Mouse (Mus musculus) embryonic facial prominence, embryonic 13.5 days (tissue): ENCODE results near the gene Wdr78. TPM values are rescaled to one million over a fixed set of nuclear protein-coding genes. Genes with fewer than 3 reads are reported as not detected.

Experiments
- ATAC-seq: fragments of 200-750 bp; cut with Nextera tagmentation; 2 replicates; pipeline ENCODE4 v1.8.0; 2017; ENCODE audit warnings: low read depth; ENCODE audit not compliant: insufficient number of reproducible peaks, insufficient read depth, low FRiP score, low TSS enrichment
- H3K27ac ChIP-seq: fragments of 300-500 bp; sonication (generic); 2 replicates; pipeline ENCODE4 v1.5.1; 2015; ENCODE audit warnings: moderate library complexity, mild to moderate bottlenecking, inconsistent platforms
- H3K27me3 ChIP-seq: fragments of 300-500 bp; sonication (generic); 2 replicates; pipeline ENCODE4 v1.6.1; 2015; ENCODE audit warnings: mild to moderate bottlenecking, inconsistent platforms
- H3K36me3 ChIP-seq: fragments of 300-500 bp; sonication (generic); 2 replicates; pipeline ENCODE4 v1.6.1; 2015; ENCODE audit warnings: mild to moderate bottlenecking, inconsistent platforms
- H3K4me1 ChIP-seq: fragments of 300-500 bp; sonication (generic); 2 replicates; pipeline ENCODE4 v1.6.1; 2015; ENCODE audit warnings: inconsistent platforms
- H3K4me2 ChIP-seq: fragments of 300-500 bp; sonication (generic); 2 replicates; pipeline ENCODE4 v1.6.1; 2015; ENCODE audit warnings: moderate library complexity, mild to moderate bottlenecking, inconsistent platforms
- H3K4me3 ChIP-seq: fragments of 300-500 bp; sonication (generic); 2 replicates; pipeline ENCODE4 v1.5.1; 2015; ENCODE audit warnings: mild to moderate bottlenecking, inconsistent platforms
- H3K9ac ChIP-seq: fragments of 300-500 bp; sonication (generic); 2 replicates; pipeline ENCODE4 v1.6.1; 2015; ENCODE audit warnings: mild to moderate bottlenecking, inconsistent platforms
- H3K9me3 ChIP-seq: fragments of 300-500 bp; sonication (generic); 2 replicates; pipeline ENCODE4 v1.6.1; 2016; ENCODE audit warnings: inconsistent platforms
- WGBS: fragments of 180-500 bp; shearing (Covaris S2); methylation state at CpG from one replicate; pipeline ENCODE4 v1.1.7; 2015; ENCODE audit warnings: mixed read lengths; 5-methylcytosine and 5-hydroxymethylcytosine counted together
- polyA plus RNA-seq: library from polyadenylated mRNA; unstranded; fragments of >200 nt; fragmentation: Nextera tagmentation; extraction: Ambion mirVana; gene quantifications from 2 replicates; pipeline ENCODE4 v1.2.1, GENCODE M21; 2015

Wdr78 gene
- polyA plus RNA-seq, 1 experiment from 2014 or later = 4.5 TPM

DNA sequence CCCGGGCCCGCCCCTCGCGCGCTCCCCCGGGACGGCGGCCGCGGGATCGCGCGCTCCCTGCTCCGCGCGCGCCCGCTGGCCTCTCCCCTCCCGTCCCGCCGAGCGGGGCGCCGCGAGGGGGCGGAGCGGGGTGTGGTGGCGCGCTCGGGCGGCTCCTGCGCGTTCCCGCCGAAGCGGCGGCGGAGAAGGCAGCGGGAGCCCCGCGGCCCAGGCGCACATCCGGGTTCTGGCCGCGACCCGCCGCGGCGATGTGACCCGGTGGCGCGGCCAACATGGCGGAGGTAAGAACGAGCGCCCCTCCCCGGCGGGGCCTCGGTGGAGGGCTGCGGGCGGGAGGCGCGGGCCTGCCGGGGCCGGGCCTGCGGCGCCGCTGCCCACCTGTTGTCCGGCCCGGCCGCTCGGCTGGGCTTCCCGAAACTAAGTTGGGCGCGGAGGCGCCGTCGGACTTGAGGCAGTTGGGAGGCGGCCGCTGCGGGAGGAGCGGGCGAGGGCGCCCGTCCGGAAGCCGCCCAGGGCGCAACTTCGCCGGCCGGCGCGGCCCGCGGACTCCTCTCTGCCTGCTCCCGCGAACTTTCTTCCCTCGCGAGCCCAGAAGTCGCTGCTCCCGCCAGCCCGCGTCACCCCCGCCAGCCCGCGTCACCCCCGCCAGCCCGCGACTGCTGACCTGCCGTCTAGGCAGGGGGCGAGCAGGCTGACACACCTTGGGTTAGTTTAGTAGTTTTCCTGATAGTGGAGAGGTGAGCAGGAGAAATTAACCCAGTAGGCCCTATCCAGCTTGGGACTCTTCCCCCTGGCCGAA is 5.1 kb upstream of the Wdr78 start:
- H3K9ac ChIP-seq = peak overlapping the region; percentile 97

DNA sequence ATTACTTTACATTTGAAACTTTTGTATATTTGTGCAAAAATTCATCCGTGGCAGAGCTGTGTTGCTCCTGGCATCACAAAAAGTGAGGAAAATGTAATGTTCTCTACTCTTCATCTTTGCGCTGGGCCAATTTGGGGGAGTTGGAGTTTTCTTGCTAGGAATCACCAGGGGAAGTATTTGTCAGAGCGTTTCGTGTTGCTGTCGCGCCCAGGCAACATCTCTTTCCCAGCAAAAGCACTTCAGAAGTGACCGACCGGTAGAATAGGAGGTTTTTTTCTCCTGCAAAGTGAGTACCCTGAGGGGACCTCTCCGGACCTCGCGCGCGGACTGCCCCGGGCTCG is 4.5 kb upstream of the Wdr78 start:
- no peak for ATAC-seq
- Histone ChIP-seq H3K27ac (peak overlapping the region; percentile 96), H3K4me1 (peaks cover 21% of the 10 kb centered on the region), H3K9me3 (no peaks in the 10 kb centered on the region), H3K4me2 (peak overlapping the region; percentile 70), H3K36me3 (peaks cover 6% of the 10 kb centered on the region), H3K4me3 (peak overlapping the region; percentile 92), H3K9ac (peak overlapping the region; percentile 97), H3K27me3 (no peaks in the 10 kb centered on the region)
- 0% methylated on average over 15 of the region's 15 CpGs for WGBS

More for the DNA sequence above, 5.1 kb upstream of the Wdr78 start:
- peak overlapping the region; percentile 96 for H3K27ac ChIP-seq
- H3K4me2 ChIP-seq = peak overlapping the region; percentile 70
- H3K36me3 ChIP-seq = peaks cover 6% of the 10 kb centered on the region
- under 1% methylated on average over 111 of the region's 111 CpGs for WGBS
- no peaks in the 10 kb centered on the region for H3K27me3 ChIP-seq
- H3K9me3 ChIP-seq = no peaks in the 10 kb centered on the region
- ATAC-seq = peak; percentile 79
- peak overlapping the region; percentile 92 for H3K4me3 ChIP-seq
- peaks cover 21% of the 10 kb centered on the region for H3K4me1 ChIP-seq

DNA sequence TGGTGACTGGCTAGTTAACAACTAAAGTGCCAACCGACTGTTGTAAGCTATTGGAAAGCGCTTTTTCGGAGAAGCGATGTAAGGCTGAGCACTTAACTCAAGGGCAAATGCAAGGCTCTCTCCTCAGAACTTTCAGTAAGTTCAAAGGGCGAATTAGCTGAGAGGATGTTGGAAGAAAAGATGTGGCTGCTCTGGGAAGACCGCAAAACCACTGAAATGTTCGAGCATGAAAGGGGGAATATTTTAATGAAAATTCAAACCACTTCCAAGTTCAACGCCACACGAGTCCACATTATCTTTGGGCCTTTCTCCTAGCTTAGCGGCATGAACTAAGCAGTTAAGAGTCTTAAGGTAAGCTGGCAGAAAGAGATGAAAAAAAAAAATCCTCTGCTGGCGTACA is 953 bp downstream of the Wdr78 start:
- peak overlapping the region; percentile 88 for H3K9ac ChIP-seq
- H3K4me1 ChIP-seq = peaks cover 24% of the 10 kb centered on the region
- peaks cover 8% of the 10 kb centered on the region for H3K36me3 ChIP-seq
- peak overlapping the region; percentile 100 for H3K27ac ChIP-seq
- peak overlapping the region; percentile 84 for H3K4me3 ChIP-seq
- WGBS = 5% methylated on average over 11 of the region's 11 CpGs
- peak overlapping the region; percentile 72 for H3K4me2 ChIP-seq
- no peaks in the 10 kb centered on the region for H3K27me3 ChIP-seq
- no peaks in the 10 kb centered on the region for H3K9me3 ChIP-seq
- ATAC-seq = no peak

DNA sequence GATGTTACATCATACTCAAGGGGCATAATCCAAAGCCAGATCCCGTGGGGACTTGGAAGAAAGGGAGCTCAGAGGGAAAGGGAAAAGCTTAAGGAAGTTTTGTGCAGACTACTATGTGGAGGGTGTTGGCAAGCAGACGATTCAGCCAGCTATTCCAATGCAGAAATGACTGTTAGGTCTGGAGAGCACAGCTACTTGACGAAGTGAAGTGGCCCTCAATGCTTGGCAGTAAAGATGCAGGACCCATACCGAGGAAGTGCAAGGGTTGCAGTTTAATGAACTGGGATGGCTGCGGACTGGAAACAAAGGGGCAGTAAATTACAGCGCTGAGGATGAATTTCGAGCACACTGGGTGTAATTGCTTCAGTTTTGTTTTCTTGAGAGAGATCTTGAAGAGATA is 1.7 kb downstream of the Wdr78 start:
- peak overlapping the region; percentile 84 for H3K4me3 ChIP-seq
- H3K27ac ChIP-seq = no peak overlapping the region
- H3K4me2 ChIP-seq = peak overlapping the region; percentile 72
- H3K36me3 ChIP-seq = peaks cover 8% of the 10 kb centered on the region
- H3K9me3 ChIP-seq = no peaks in the 10 kb centered on the region
- ATAC-seq = no peak
- peaks cover 24% of the 10 kb centered on the region for H3K4me1 ChIP-seq
- peak overlapping the region; percentile 88; the same call in 1 of the 2 replicates for H3K9ac ChIP-seq
- WGBS = 63% methylated on average over 7 of the region's 7 CpGs
- H3K27me3 ChIP-seq = no peaks in the 10 kb centered on the region

DNA sequence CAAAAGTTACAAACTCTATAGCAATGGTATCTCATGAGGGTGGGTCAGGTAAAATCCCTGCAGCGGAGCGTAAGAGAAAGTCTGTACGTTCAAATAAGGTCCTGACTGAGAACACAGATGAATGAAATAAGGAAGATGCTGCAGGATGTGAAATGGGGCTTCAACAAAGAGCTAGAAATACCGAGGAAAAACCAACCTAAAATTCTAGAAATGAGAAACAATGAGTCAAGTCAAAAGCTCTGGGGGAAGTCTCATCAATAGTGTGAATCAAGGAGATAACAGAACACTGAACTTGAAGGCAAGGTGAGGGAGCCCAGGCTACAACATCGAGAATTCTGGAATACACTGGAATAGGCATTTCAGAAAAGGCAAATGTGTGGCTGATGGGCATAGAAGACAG is 15.8 kb downstream of the Wdr78 start:
- no peak overlapping the region for H3K9ac ChIP-seq
- 89% methylated on average over 5 of the region's 5 CpGs for WGBS
- H3K4me2 ChIP-seq = no peak overlapping the region
- no peaks in the 10 kb centered on the region for H3K36me3 ChIP-seq
- no peaks in the 10 kb centered on the region for H3K27me3 ChIP-seq
- ATAC-seq = no peak
- H3K4me1 ChIP-seq = no peaks in the 10 kb centered on the region
- no peaks in the 10 kb centered on the region for H3K9me3 ChIP-seq
- no peak overlapping the region for H3K27ac ChIP-seq
- H3K4me3 ChIP-seq = no peak overlapping the region

DNA sequence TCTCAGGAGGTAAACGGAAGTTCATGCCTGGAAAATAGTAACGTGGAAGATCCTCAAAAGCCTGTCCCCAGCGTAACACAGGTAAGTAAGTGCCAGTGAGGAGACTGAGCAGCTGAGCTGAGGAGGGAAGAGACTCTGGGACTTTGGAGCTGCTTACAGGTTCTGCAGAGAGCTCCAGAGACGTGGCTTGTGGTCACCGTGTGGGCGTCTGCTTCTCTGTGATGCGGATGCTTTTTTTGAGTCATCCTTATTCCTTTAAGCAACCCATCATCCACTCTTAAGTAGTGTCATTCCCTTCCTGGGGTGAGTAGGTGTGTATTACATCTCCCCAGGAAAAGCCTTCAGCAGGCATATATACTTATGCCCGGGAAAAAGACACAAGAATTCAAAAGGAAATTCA is 18.4 kb downstream of the Wdr78 start:
- H3K9me3 ChIP-seq = no peaks in the 10 kb centered on the region
- ATAC-seq = no peak
- H3K9ac ChIP-seq = no peak overlapping the region
- no peak overlapping the region for H3K4me3 ChIP-seq
- H3K4me1 ChIP-seq = no peaks in the 10 kb centered on the region
- WGBS = 88% methylated on average over 8 of the region's 8 CpGs
- H3K27ac ChIP-seq = no peak overlapping the region
- H3K27me3 ChIP-seq = no peaks in the 10 kb centered on the region
- no peaks in the 10 kb centered on the region for H3K36me3 ChIP-seq
- H3K4me2 ChIP-seq = no peak overlapping the region

DNA sequence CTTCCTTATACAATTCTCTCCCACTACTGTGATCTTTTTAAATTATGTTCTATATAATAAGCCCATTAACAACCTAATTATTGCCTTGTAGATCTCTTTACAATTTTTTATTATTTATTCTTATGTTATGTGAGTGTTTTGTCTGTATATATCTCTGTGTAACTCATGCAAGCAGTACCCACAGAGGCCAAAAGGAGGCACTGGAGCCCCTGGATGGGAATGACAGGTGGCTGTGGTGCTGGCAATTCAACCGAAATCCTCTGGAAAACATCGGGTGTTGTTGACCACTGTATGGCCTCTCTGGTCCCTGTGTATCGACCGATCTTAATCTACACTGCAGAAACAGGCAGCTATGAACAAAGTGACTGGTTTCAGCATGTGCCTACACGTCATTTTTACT is 29.1 kb downstream of the Wdr78 start:
- ATAC-seq = no peak
- Histone ChIP-seq H3K27ac (no peak overlapping the region), H3K4me2 (no peak overlapping the region), H3K4me3 (no peak overlapping the region), H3K36me3 (no peaks in the 10 kb centered on the region), H3K9ac (no peak overlapping the region), H3K9me3 (no peaks in the 10 kb centered on the region), H3K4me1 (no peaks in the 10 kb centered on the region), H3K27me3 (no peaks in the 10 kb centered on the region)
- WGBS = 89% methylated on average over 5 of the region's 5 CpGs

DNA sequence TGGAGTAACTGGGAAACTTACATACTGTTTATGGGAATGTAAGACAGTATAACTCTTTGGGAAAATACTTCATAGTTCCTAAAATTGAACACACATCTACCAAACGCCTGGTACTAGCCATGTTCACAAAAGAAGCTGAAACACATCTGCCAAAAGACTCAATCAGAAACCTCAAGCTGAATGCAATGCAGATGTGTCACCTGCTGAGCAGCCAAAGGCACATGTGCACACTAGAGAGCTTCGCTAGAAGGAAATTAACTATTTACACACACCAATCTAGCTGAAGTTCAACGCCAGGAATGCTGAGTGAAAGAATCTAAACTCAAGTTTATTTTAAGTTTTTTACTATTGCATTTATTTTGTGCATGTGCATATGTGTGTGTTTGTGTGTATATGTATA is 43.7 kb downstream of the Wdr78 start:
- Histone ChIP-seq H3K4me2 (no peak overlapping the region), H3K9me3 (no peaks in the 10 kb centered on the region), H3K27ac (no peak overlapping the region), H3K27me3 (no peaks in the 10 kb centered on the region), H3K4me3 (no peak overlapping the region), H3K4me1 (0 out of 2 replicates have a peak, but pooled peaks cover 6% of the 10 kb centered on the region), H3K36me3 (no peaks in the 10 kb centered on the region), H3K9ac (no peak overlapping the region)
- WGBS = 44% methylated on average over 3 of the region's 3 CpGs
- no peak for ATAC-seq

DNA sequence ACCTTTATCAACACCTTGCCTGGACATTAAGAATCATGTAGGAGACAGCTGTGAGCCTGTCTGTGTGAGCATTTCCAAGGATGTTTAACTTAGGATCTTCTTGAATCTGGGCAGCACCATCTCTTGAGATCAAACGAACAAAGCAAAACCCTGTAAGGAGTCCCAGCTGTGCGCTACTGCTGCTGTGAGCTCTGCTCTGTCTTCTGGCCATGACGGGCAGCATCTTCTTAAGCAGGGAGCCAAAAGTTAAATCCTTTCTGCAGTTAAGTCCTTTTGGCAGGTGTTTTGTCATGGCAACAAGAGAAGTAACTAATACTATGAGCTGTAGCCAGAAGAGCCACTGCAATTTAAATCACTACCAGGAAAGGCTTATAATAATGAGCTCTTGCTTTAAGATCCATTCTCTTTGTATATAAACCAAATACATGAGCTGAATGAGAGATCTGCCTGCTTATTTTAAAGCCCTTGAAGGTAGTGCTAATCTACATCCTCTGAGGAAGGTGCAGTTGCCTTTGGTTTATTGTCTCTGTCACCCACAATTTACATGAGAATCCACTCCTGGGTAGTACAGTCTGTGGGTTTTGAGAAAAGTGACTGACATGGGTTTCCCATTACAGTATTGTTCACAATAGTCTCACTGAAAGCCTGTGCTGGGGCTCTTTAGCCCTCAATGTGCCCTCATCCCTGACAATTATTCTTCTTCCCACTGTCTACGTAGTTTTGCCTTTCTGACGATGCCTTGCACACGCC is 46.3 kb downstream of the Wdr78 start:
- Histone ChIP-seq H3K27me3 (no peaks in the 10 kb centered on the region), H3K9ac (no peak overlapping the region), H3K4me3 (no peak overlapping the region), H3K4me1 (0 out of 2 replicates have a peak, but pooled peaks cover 6% of the 10 kb centered on the region), H3K27ac (no peak overlapping the region), H3K9me3 (no peaks in the 10 kb centered on the region), H3K36me3 (no peaks in the 10 kb centered on the region), H3K4me2 (no peak overlapping the region)
- WGBS = 66% methylated on average over 6 of the region's 6 CpGs
- ATAC-seq = no peak

DNA sequence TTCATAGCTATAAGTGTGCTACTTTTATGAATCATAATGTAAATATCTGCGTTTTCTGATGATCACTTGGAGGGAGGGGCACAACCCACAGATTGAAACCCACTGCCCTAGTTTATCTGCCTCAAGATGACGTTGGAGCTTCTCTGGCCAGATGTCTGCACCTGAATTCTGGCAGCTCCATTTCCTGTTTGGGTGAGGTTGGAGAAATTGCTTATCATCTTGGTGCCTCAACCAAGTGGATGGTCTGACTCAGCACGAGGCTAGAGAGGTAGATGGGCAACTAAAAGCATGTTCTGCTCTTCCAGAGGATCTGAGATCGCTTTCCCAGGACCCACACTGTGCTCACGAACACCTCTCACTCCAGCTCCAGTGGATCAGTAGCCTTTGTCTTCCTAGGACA is 49.4 kb downstream of the Wdr78 start:
- 81% methylated on average over 5 of the region's 5 CpGs for WGBS
- H3K4me3 ChIP-seq = no peak overlapping the region
- H3K36me3 ChIP-seq = no peaks in the 10 kb centered on the region
- no peak overlapping the region for H3K9ac ChIP-seq
- H3K4me2 ChIP-seq = no peak overlapping the region
- H3K27me3 ChIP-seq = no peaks in the 10 kb centered on the region
- 0 out of 2 replicates have a peak, but pooled peaks cover 6% of the 10 kb centered on the region for H3K4me1 ChIP-seq
- ATAC-seq = no peak
- no peak overlapping the region for H3K27ac ChIP-seq
- no peaks in the 10 kb centered on the region for H3K9me3 ChIP-seq

DNA sequence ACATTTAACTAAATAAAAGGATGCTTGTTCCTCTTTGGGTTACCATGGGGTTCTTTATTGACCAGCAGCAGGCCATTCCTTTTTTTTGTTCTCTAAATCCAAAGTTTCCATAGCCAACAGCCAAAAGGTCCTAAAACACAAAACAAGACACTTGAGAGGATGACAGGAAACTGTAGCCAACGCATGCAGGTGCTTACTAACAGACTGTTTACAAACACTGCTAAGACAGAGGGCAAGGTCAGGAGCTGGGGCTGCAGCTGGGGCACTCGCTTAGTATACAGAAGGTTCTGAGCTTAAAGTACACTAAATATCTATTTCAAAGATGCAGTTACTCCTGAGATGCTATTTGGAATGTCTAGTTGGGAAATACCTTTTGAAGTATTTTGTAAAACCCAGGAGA is 49.9 kb downstream of the Wdr78 start:
- Histone ChIP-seq H3K4me1 (0 out of 2 replicates have a peak, but pooled peaks cover 6% of the 10 kb centered on the region), H3K4me2 (no peak overlapping the region), H3K27ac (no peak overlapping the region), H3K36me3 (no peaks in the 10 kb centered on the region), H3K27me3 (no peaks in the 10 kb centered on the region), H3K9me3 (no peaks in the 10 kb centered on the region), H3K9ac (no peak overlapping the region), H3K4me3 (no peak overlapping the region)
- 69% methylated on average over 2 of the region's 2 CpGs for WGBS
- ATAC-seq = no peak

DNA sequence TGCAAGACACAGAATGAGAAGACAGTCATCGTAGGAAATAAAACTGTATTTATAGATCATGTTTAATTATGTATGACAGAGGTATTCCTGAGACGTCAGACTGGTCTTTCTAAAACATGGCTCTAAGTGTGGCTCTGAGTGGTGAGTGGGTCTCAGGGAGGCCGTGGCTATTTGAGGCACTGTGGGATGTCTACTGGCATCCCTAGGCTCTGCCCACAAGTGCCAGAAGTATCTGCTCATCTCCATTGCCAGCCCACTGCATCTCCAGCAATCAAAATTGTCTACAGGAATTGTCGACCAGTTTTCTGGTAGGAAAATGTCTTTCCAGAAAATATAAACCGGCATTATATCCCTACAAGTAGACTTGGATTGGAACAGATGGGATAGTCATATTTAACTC is 57.4 kb downstream of the Wdr78 start:
- H3K4me3 ChIP-seq = no peak overlapping the region
- H3K36me3 ChIP-seq = no peaks in the 10 kb centered on the region; the same call in 1 of the 2 replicates
- 83% methylated on average over 5 of the region's 5 CpGs for WGBS
- no peak for ATAC-seq
- H3K4me2 ChIP-seq = no peak overlapping the region
- H3K27ac ChIP-seq = no peak overlapping the region
- H3K27me3 ChIP-seq = no peaks in the 10 kb centered on the region
- no peak overlapping the region for H3K9ac ChIP-seq
- no peaks in the 10 kb centered on the region for H3K9me3 ChIP-seq
- H3K4me1 ChIP-seq = no peaks in the 10 kb centered on the region
